Comparison of ENCODE assay signal across 8 mouse cellular contexts in the genomic region with DNA sequence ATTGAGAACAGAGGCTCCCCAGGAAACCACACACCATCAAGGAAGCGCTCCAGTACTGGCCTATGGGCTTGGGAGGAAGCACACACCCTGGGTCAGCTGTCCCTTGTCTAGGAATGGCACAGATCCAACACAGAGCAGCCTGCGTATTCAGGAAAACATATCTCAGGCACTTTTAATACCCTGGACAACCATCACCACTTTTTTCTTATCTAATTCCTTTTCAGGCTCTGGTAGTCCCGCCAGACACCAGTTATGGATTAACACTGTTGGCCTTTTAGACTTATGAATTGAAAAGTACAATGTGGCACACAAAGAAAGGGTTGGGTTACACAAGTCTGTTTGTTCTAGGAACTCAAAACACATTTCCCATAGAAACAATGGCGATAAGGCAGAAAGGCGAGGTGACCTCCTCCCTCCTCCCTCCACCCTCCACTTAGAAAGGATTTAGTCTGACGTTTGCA. TPM values are rescaled to one million over a fixed set of nuclear protein-coding genes. Genes with fewer than 3 reads are reported as not detected.
A peak's percentile ranks its signal among the peaks of the same experiment; 100 is the strongest.
DNase-seq lines count a peak whose midpoint lies in the region; ATAC-seq and TF ChIP-seq lines count a peak whose summit lies in the region.

No protein-coding gene starts in this region.

- no peak overlapping the region for H3K4me3 ChIP-seq in forebrain, embryonic 10.5 days
- no peak overlapping the region for H3K4me3 ChIP-seq in forebrain, postnatal 0 days (ENCODE audit: low read depth, low read length)
- no peak overlapping the region for H3K4me3 ChIP-seq in lung, embryonic 14.5 days (ENCODE audit: low read depth, low read length)

- no peaks in the 10 kb centered on the region for H3K9me3 ChIP-seq in forebrain, embryonic 10.5 days
- no peaks in the 10 kb centered on the region for H3K9me3 ChIP-seq in forebrain, postnatal 0 days (ENCODE audit: low read length)
- no peaks in the 10 kb centered on the region for H3K9me3 ChIP-seq in lung, embryonic 14.5 days (ENCODE audit: low read depth, low read length)

- no peak overlapping the region for H3K9ac ChIP-seq in forebrain, postnatal 0 days
- H3K9ac ChIP-seq in lung, embryonic 14.5 days = no peak overlapping the region

- peaks cover 8% of the 10 kb centered on the region; the same call in 1 of the 2 replicates for H3K4me1 ChIP-seq in forebrain, embryonic 10.5 days
- no peaks in the 10 kb centered on the region for H3K4me1 ChIP-seq in forebrain, postnatal 0 days (ENCODE audit: insufficient read depth)
- H3K4me1 ChIP-seq in lung, embryonic 14.5 days (ENCODE audit: insufficient read depth) = no peaks in the 10 kb centered on the region; the same call in 1 of the 2 replicates

- no peak for TF ChIP-seq CTCF in forebrain, postnatal 0 days (IDR thresholded peaks at IDR 0.05; ENCODE audit: low read depth)
- no peak for TF ChIP-seq CTCF in lung, embryonic 14.5 days (IDR thresholded peaks at IDR 0.05; ENCODE audit: low read depth)

- no peak for DNase-seq in forebrain, embryonic 10.5 days (ENCODE audit: extremely low spot score, low spot score)
- no peak for DNase-seq in forebrain, postnatal 0 days
- DNase-seq in adrenal gland, postnatal 25 days = peak; percentile 4
- peak; percentile 63 for DNase-seq in heart, postnatal 4 days
- peak; percentile 77 for DNase-seq in lung, embryonic 14.5 days
- no peak for DNase-seq in layer of hippocampus, adult 9-11 months
- DNase-seq in left cerebral cortex, adult 9 months (ENCODE audit: low spot score in 2 of 2) = no peak
- DNase-seq in right cerebral cortex, adult 18-20 months = no peak

- H3K4me2 ChIP-seq in forebrain, postnatal 0 days (ENCODE audit: low read depth) = no peak overlapping the region
- no peak overlapping the region for H3K4me2 ChIP-seq in lung, embryonic 14.5 days

- H3K27me3 ChIP-seq in forebrain, embryonic 10.5 days (ENCODE audit: poor library complexity, severe bottlenecking) = no peaks in the 10 kb centered on the region
- H3K27me3 ChIP-seq in forebrain, postnatal 0 days (ENCODE audit: insufficient read depth, low read length) = no peaks in the 10 kb centered on the region
- no peaks in the 10 kb centered on the region for H3K27me3 ChIP-seq in lung, embryonic 14.5 days (ENCODE audit: insufficient read depth, low read length)

- no peaks in the 10 kb centered on the region for H3K36me3 ChIP-seq in forebrain, embryonic 10.5 days (replicated peaks)
- no peaks in the 10 kb centered on the region for H3K36me3 ChIP-seq in forebrain, postnatal 0 days (ENCODE audit: insufficient read depth)
- H3K36me3 ChIP-seq in lung, embryonic 14.5 days (ENCODE audit: insufficient read depth) = no peaks in the 10 kb centered on the region

- H3K27ac ChIP-seq in forebrain, embryonic 10.5 days = 0 out of 2 replicates have a peak overlapping the region, but pooled peaks have one; percentile 40
- H3K27ac ChIP-seq in forebrain, postnatal 0 days (ENCODE audit: low read depth, low read length) = no peak overlapping the region
- no peak overlapping the region for H3K27ac ChIP-seq in lung, embryonic 14.5 days (ENCODE audit: low read depth)

- ATAC-seq in forebrain, postnatal 0 days = no peak
- peak; percentile 89 for ATAC-seq in lung, embryonic 14.5 days (ENCODE audit: insufficient read depth)

- WGBS in forebrain, embryonic 10.5 days = 51% methylated on average over 6 of the region's 6 CpGs
- WGBS in forebrain, postnatal 0 days = 40% methylated on average over 6 of the region's 6 CpGs
- 29% methylated on average over 6 of the region's 6 CpGs for WGBS in lung, embryonic 14.5 days

RNA-seq across cellular contexts. Expression of a gene that starts 56.8 kb away (rescaled TPM):
- 1.1 TPM in 2 replicates for polyA plus RNA-seq in forebrain, embryonic 10.5 days (2016; fragmentation: Nextera tagmentation; extraction: Ambion mirVana)
- total RNA-seq in forebrain, postnatal 0 days (2014; rRNA removed) = 10.7 and 12.1 TPM in 2 replicates
- 1.9 and 2.8 TPM in 2 replicates for polyA plus RNA-seq in forebrain, postnatal 0 days (2015; fragmentation: Nextera tagmentation; extraction: Ambion mirVana)
- not detected in 2 replicates for total RNA-seq in adrenal gland, postnatal 25 days (2021)
- total RNA-seq in heart, postnatal 4 days (2021) = under 1 TPM; 0.79 to 0.81 TPM
- polyA plus RNA-seq in lung, embryonic 14.5 days (2014; fragmentation: Nextera tagmentation; extraction: Ambion mirVana) = 4.8 and 5.9 TPM in 2 replicates

Comparison
In these comparisons a context has a peak if more than half of its experiments do, and no peak if none do; other contexts are left out.
1. DNase-seq: peak in adrenal gland, postnatal 25 days (single experiment), heart, postnatal 4 days (single experiment) and lung, embryonic 14.5 days (single experiment); none in forebrain, embryonic 10.5 days (single experiment), forebrain, postnatal 0 days (single experiment), layer of hippocampus, adult 9-11 months (single experiment), left cerebral cortex, adult 9 months (0 of 2) and right cerebral cortex, adult 18-20 months (single experiment).